Mouse (Mus musculus) thymus, postnatal 10 days (tissue): Measurements from ENCODE around the gene Adipoq.
"Not testable (repeated sequence)": the region's sequence is repeated elsewhere in the genome, so short reads cannot be mapped to it uniquely, and the experiment has no call there.

Experiments
- DNase-seq, 2 experiments: peaks; one replicate each; pipeline ENCODE4 v3.0.0; 2021; ENCODE audit warnings: low spot score in 2 of 2

Adipoq gene

GRCm38 (mm10) chr16:23164443-23164842 is 18.1 kb downstream of the Adipoq start:
- DNase-seq, result no peak

- peak; percentile 71 to 78 for DNase-seq
Observed at GRCm38 (mm10) chr16:23165441-23165840, 19.1 kb downstream of the Adipoq start.

- DNase-seq, result no peak
Observed at GRCm38 (mm10) chr16:23166646-23167045, 20.3 kb downstream of the Adipoq start.

- no peak for DNase-seq
Observed at GRCm38 (mm10) chr16:23167079-23167478, 20.7 kb downstream of the Adipoq start.

- no peak for DNase-seq
Observed at GRCm38 (mm10) chr16:23170813-23171212, 24.5 kb downstream of the Adipoq start.

- DNase-seq, result no peak
Observed at GRCm38 (mm10) chr16:23173904-23174303, 27.6 kb downstream of the Adipoq start.

GRCm38 (mm10) chr16:23174855-23175254 is 28.5 kb downstream of the Adipoq start:
- DNase-seq, result peak; percentile 48 to 54

GRCm38 (mm10) chr16:23175956-23176355 is 29.6 kb downstream of the Adipoq start:
- no peak for DNase-seq

GRCm38 (mm10) chr16:23177856-23178255 is 31.5 kb downstream of the Adipoq start:
- DNase-seq, result no peak

GRCm38 (mm10) chr16:23178796-23179195 is 32.5 kb downstream of the Adipoq start:
- no peak for DNase-seq

- not testable (repeated sequence) for DNase-seq
Observed at GRCm38 (mm10) chr16:23179436-23179835, 33.1 kb downstream of the Adipoq start.

GRCm38 (mm10) chr16:23181054-23181453 is 34.7 kb downstream of the Adipoq start:
- DNase-seq, result no peak

GRCm38 (mm10) chr16:23181487-23181886 is 35.2 kb downstream of the Adipoq start:
- DNase-seq, result peak; percentile 31

GRCm38 (mm10) chr16:23181942-23182597 is 35.7 kb downstream of the Adipoq start:
- DNase-seq, result no peak

GRCm38 (mm10) chr16:23185824-23186223 is 39.5 kb downstream of the Adipoq start:
- no peak for DNase-seq

GRCm38 (mm10) chr16:23186418-23186817 is 40.1 kb downstream of the Adipoq start:
- no peak for DNase-seq

GRCm38 (mm10) chr16:23187983-23188382 is 41.6 kb downstream of the Adipoq start:
- DNase-seq, result no peak

GRCm38 (mm10) chr16:23189612-23190011 is 43.3 kb downstream of the Adipoq start:
- DNase-seq, result no peak

GRCm38 (mm10) chr16:23191560-23192242 is 45.4 kb downstream of the Adipoq start:
- no peak for DNase-seq

GRCm38 (mm10) chr16:23195618-23196017 is 49.3 kb downstream of the Adipoq start:
- no peak for DNase-seq

GRCm38 (mm10) chr16:23196296-23196695 is 50.0 kb downstream of the Adipoq start:
- no peak for DNase-seq

- no peak for DNase-seq
Observed at GRCm38 (mm10) chr16:23196791-23197190, 50.5 kb downstream of the Adipoq start.

- DNase-seq, result no peak
Observed at GRCm38 (mm10) chr16:23201498-23201897, 55.2 kb downstream of the Adipoq start.
